Comparison of ENCODE assay signal across 8 mouse cellular contexts in the genomic region with DNA sequence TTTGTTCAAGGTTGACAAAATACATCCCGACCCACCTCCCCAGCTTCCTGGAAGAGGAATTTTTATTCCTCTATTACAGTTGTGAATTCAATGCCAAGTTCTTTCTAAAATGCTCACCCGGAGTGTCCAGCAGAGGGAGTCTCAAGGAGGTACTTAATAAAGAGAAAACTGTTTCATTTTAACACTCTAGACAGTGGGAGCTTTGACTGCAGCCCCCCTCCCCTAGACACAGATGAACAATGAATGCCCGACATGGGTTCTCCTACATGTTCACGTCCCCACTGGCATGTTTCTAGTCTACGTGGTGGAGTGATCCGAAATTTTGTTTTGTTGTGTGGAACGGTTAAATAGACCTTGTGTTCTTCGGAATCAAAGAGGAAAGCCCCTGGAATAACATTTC. TPM values are rescaled to one million over a fixed set of nuclear protein-coding genes. Genes with fewer than 3 reads are reported as not detected.
A peak's percentile ranks its signal among the peaks of the same experiment; 100 is the strongest.
DNase-seq lines count a peak whose midpoint lies in the region; ATAC-seq and TF ChIP-seq lines count a peak whose summit lies in the region.

No protein-coding gene starts in this region.

- dilution Hi-C loops in CH12.LX (cut with MboI; ENCODE audit: extremely low pct_ligation_motif_present, extremely low pct_unique_long_range_greater_than_20kb, low sequenced_read_pairs) = no loop called here

- TF ChIP-seq RAD21 in CH12.LX (IDR thresholded peaks at IDR 0.05; ENCODE audit: low read depth, low read length) = peak; percentile 40

- no peaks in the 10 kb centered on the region for H3K9me3 ChIP-seq in CH12.LX (replicated peaks; ENCODE audit: low read length)
- H3K9me3 ChIP-seq in embryonic facial prominence, embryonic 13.5 days = no peaks in the 10 kb centered on the region
- no peaks in the 10 kb centered on the region for H3K9me3 ChIP-seq in heart, embryonic 11.5 days (replicated peaks; ENCODE audit: control insufficient read depth, low read length)
- H3K9me3 ChIP-seq in kidney, embryonic 14.5 days (ENCODE audit: control insufficient read depth, low read length) = no peaks in the 10 kb centered on the region
- H3K9me3 ChIP-seq in stomach, postnatal 0 days (ENCODE audit: control insufficient read depth, low read length) = no peaks in the 10 kb centered on the region

- TF ChIP-seq EP300 in CH12.LX (IDR thresholded peaks at IDR 0.05; ENCODE audit: low read length) = no peak
- TF ChIP-seq EP300 in stomach, postnatal 0 days (optimal IDR thresholded peaks at IDR 0.05) = no peak

- peaks cover 4 to 19% of the 10 kb centered on the region in 2 experiments; a peak in 3 of 4 replicates for H3K4me1 ChIP-seq in CH12.LX (ENCODE audit: control insufficient read depth in 1 of 2, insufficient read depth in 2 of 2)
- peaks cover 27% of the 10 kb centered on the region for H3K4me1 ChIP-seq in embryonic facial prominence, embryonic 13.5 days
- H3K4me1 ChIP-seq in heart, embryonic 11.5 days (ENCODE audit: control insufficient read depth, insufficient read depth, low read length) = peaks cover 12% of the 10 kb centered on the region
- peaks cover 22% of the 10 kb centered on the region for H3K4me1 ChIP-seq in kidney, embryonic 14.5 days (ENCODE audit: control insufficient read depth, insufficient read depth, low read length)
- peaks cover 25% of the 10 kb centered on the region for H3K4me1 ChIP-seq in liver, adult 2 months (ENCODE audit: control insufficient read depth, insufficient read depth, low read length)
- peaks cover 8% of the 10 kb centered on the region; the same call in 1 of the 2 replicates for H3K4me1 ChIP-seq in stomach, postnatal 0 days (replicated peaks; ENCODE audit: control insufficient read depth, insufficient read depth)

- no peaks in the 10 kb centered on the region for H3K36me3 ChIP-seq in CH12.LX (replicated peaks in 1 of 2; ENCODE audit: control insufficient read depth in 1 of 2, insufficient read depth in 1 of 2, low read length in 1 of 2)
- H3K36me3 ChIP-seq in embryonic facial prominence, embryonic 13.5 days = no peaks in the 10 kb centered on the region
- no peaks in the 10 kb centered on the region for H3K36me3 ChIP-seq in heart, embryonic 11.5 days (ENCODE audit: control insufficient read depth, insufficient read depth, low read length)
- peaks cover 8% of the 10 kb centered on the region; the same call in 1 of the 2 replicates for H3K36me3 ChIP-seq in kidney, embryonic 14.5 days (ENCODE audit: control insufficient read depth, insufficient read depth, low read length)
- no peaks in the 10 kb centered on the region for H3K36me3 ChIP-seq in liver, adult 2 months (ENCODE audit: control insufficient read depth, insufficient read depth, low read length)
- H3K36me3 ChIP-seq in myocyte (ENCODE audit: control insufficient read depth, insufficient read depth) = no peaks in the 10 kb centered on the region
- no peaks in the 10 kb centered on the region for H3K36me3 ChIP-seq in stomach, postnatal 0 days (ENCODE audit: control insufficient read depth, insufficient read depth, low read length)

- 7% methylated on average over 8 of the region's 8 CpGs for WGBS in embryonic facial prominence, embryonic 13.5 days
- WGBS in heart, embryonic 11.5 days (ENCODE audit: insufficient replicate concordance) = 15% methylated on average over 8 of the region's 8 CpGs
- WGBS in kidney, embryonic 14.5 days = 13% methylated on average over 8 of the region's 8 CpGs
- WGBS in liver, adult 2 months = under 1% methylated on average over 8 of the region's 8 CpGs
- 5% methylated on average over 8 of the region's 8 CpGs for WGBS in stomach, postnatal 0 days

- H3K79me2 ChIP-seq in CH12.LX (replicated peaks; ENCODE audit: control insufficient read depth, extremely low read depth, insufficient read depth, poor library complexity, severe bottlenecking) (0 out of 2 replicates have a peak, but pooled peaks cover 4% of the 10 kb centered on the region), myocyte (ENCODE audit: control insufficient read depth, insufficient read depth) (peaks cover 53% of the 10 kb centered on the region)
- H3K79me2 ChIP-seq in liver, adult 2 months (ENCODE audit: control insufficient read depth, insufficient read depth, low read length) = peaks cover 15% of the 10 kb centered on the region; the same call in 1 of the 2 replicates

- peak; percentile 48 to 70; a peak in 3 of 4 replicates for TF ChIP-seq CTCF in CH12.LX (conservative IDR thresholded peaks at IDR 0.05 in 1 of 2, IDR thresholded peaks at IDR 0.05 in 1 of 2; ENCODE audit: low read depth in 2 of 2, low read length in 2 of 2)
- peak; percentile 47 for TF ChIP-seq CTCF in liver, adult 2 months (IDR thresholded peaks at IDR 0.05; ENCODE audit: low read depth, low read length)
- peak; percentile 78 for TF ChIP-seq CTCF in stomach, postnatal 0 days (IDR thresholded peaks at IDR 0.05; ENCODE audit: low read depth)

- in situ Hi-C loops in CH12.LX (cut with MboI; ENCODE audit: low pct_ligation_motif_present, low pct_unique_long_range_greater_than_20kb, low sequenced_read_pairs) = no loop called here

- DNase-seq in CH12.LX (ENCODE audit: extremely low read depth) = peak; percentile 56
- peak; percentile 41 to 63 for DNase-seq in adrenal gland, postnatal 36 days
- peak; percentile 73 for DNase-seq in liver, adult 2 months (ENCODE audit: extremely low read depth, low read depth, low spot score)
- DNase-seq in stomach, postnatal 0 days (ENCODE audit: low spot score) = peak; percentile 65

- ATAC-seq in embryonic facial prominence, embryonic 13.5 days (ENCODE audit: insufficient number of reproducible peaks, insufficient read depth, low FRiP score, low TSS enrichment, low read depth) = no peak
- ATAC-seq in heart, embryonic 11.5 days (replicated peaks; ENCODE audit: insufficient number of reproducible peaks, low FRiP score, low TSS enrichment) = no peak
- ATAC-seq in kidney, embryonic 14.5 days (ENCODE audit: low FRiP score, low TSS enrichment) = no peak
- ATAC-seq in stomach, postnatal 0 days (ENCODE audit: low FRiP score, low TSS enrichment) = no peak

- H3K4me2 ChIP-seq in CH12.LX (ENCODE audit: insufficient read depth, low read depth, poor library complexity, severe bottlenecking) (peak overlapping the region; percentile 89), myocyte (ENCODE audit: low read depth) (peak overlapping the region; percentile 87)
- peak overlapping the region; percentile 60 for H3K4me2 ChIP-seq in embryonic facial prominence, embryonic 13.5 days
- peak overlapping the region; percentile 62 for H3K4me2 ChIP-seq in heart, embryonic 11.5 days
- H3K4me2 ChIP-seq in kidney, embryonic 14.5 days (replicated peaks; ENCODE audit: low read depth, low read length) = peak overlapping the region; percentile 69
- H3K4me2 ChIP-seq in stomach, postnatal 0 days (replicated peaks; ENCODE audit: low read depth) = peak overlapping the region; percentile 56

- TF ChIP-seq POLR2A in CH12.LX (IDR thresholded peaks at IDR 0.05; ENCODE audit: low read depth, low read length) (no peak), myocyte (IDR thresholded peaks at IDR 0.05; ENCODE audit: insufficient read length, low read depth) (no peak)
- TF ChIP-seq POLR2A in liver, adult 2 months (IDR thresholded peaks at IDR 0.05; ENCODE audit: extremely low read depth, insufficient read depth, low read length) = no peak

- no peak overlapping the region for H3ac ChIP-seq in myocyte (ENCODE audit: control insufficient read depth, insufficient read length)

- peaks cover 26% of the 10 kb centered on the region for H3K27me3 ChIP-seq in CH12.LX (replicated peaks)
- peaks cover 4% of the 10 kb centered on the region; the same call in 1 of the 2 replicates for H3K27me3 ChIP-seq in embryonic facial prominence, embryonic 13.5 days
- H3K27me3 ChIP-seq in heart, embryonic 11.5 days (ENCODE audit: control insufficient read depth, insufficient read depth, low read length) = no peaks in the 10 kb centered on the region
- H3K27me3 ChIP-seq in kidney, embryonic 14.5 days (ENCODE audit: control insufficient read depth, insufficient read depth, low read length) = no peaks in the 10 kb centered on the region; the same call in 1 of the 2 replicates
- no peaks in the 10 kb centered on the region for H3K27me3 ChIP-seq in liver, adult 2 months (ENCODE audit: control insufficient read depth, insufficient read depth, low read length)
- H3K27me3 ChIP-seq in myocyte (ENCODE audit: control insufficient read depth, insufficient read depth, insufficient read length) = no peaks in the 10 kb centered on the region
- no peaks in the 10 kb centered on the region for H3K27me3 ChIP-seq in stomach, postnatal 0 days (ENCODE audit: control insufficient read depth, insufficient read depth, low read length)

- H3K4me3 ChIP-seq in CH12.LX (replicated peaks in 1 of 3; ENCODE audit: low read depth in 2 of 3, low read length in 2 of 3, poor library complexity in 1 of 3) (peak overlapping the region; percentile 58 to 81 (median 71)), myocyte (peak overlapping the region; percentile 84)
- H3K4me3 ChIP-seq in embryonic facial prominence, embryonic 13.5 days = peak overlapping the region; percentile 98
- peak overlapping the region; percentile 97 for H3K4me3 ChIP-seq in heart, embryonic 11.5 days (ENCODE audit: low read depth, low read length)
- peak overlapping the region; percentile 99 for H3K4me3 ChIP-seq in kidney, embryonic 14.5 days (ENCODE audit: low read length)
- peak overlapping the region; percentile 64 for H3K4me3 ChIP-seq in liver, adult 2 months (ENCODE audit: insufficient read depth, low read depth, low read length)
- peak overlapping the region; percentile 100 for H3K4me3 ChIP-seq in stomach, postnatal 0 days (ENCODE audit: low read depth, low read length)

- no peak overlapping the region for H3K27ac ChIP-seq in CH12.LX (ENCODE audit: insufficient read depth, low read depth)
- H3K27ac ChIP-seq in embryonic facial prominence, embryonic 13.5 days = peak overlapping the region; percentile 94; the same call in 1 of the 2 replicates
- no peak overlapping the region for H3K27ac ChIP-seq in heart, embryonic 11.5 days (ENCODE audit: low read depth, low read length)
- H3K27ac ChIP-seq in kidney, embryonic 14.5 days (ENCODE audit: low read depth, low read length) = peak overlapping the region; percentile 93; the same call in 1 of the 2 replicates
- H3K27ac ChIP-seq in liver, adult 2 months (replicated peaks; ENCODE audit: insufficient read depth, low read depth, low read length) = peak overlapping the region; percentile 35
- peak overlapping the region; percentile 98 for H3K27ac ChIP-seq in stomach, postnatal 0 days (replicated peaks)

- peak overlapping the region; percentile 80; the same call in 1 of the 2 replicates for H3K9ac ChIP-seq in CH12.LX (ENCODE audit: insufficient read depth, low read depth)
- H3K9ac ChIP-seq in embryonic facial prominence, embryonic 13.5 days = peak overlapping the region; percentile 99
- H3K9ac ChIP-seq in heart, embryonic 11.5 days (ENCODE audit: low read depth, low read length) = peak overlapping the region; percentile 98
- H3K9ac ChIP-seq in kidney, embryonic 14.5 days (ENCODE audit: low read depth, low read length) = peak overlapping the region; percentile 99
- H3K9ac ChIP-seq in liver, adult 2 months (ENCODE audit: low read depth, low read length) = peak overlapping the region; percentile 87
- peak overlapping the region; percentile 99 for H3K9ac ChIP-seq in stomach, postnatal 0 days (ENCODE audit: low read length)

RNA-seq across cellular contexts. Expression of a gene that starts 1.2 kb away (rescaled TPM):
- total RNA-seq in CH12.LX (2012; rRNA removed) (not detected in 2 replicates), CH12.LX (2014; rRNA removed) (not detected in 2 replicates)
- polyA plus RNA-seq in CH12.LX (2012; ENCODE audit: insufficient read length, low read depth) (not detected in 2 replicates), myocyte (2012; fragmentation: generic; extraction: Trizol) (not detected)
- 1 to 10 TPM; 5.6 to 9.5 TPM for total RNA-seq in adrenal gland, postnatal 36 days (2021)
- 1.1 and 2.5 TPM in 2 replicates for polyA plus RNA-seq in embryonic facial prominence, embryonic 13.5 days (2015; fragmentation: Nextera tagmentation; extraction: Ambion mirVana)
- polyA plus RNA-seq in heart, embryonic 11.5 days (2014; fragmentation: Nextera tagmentation; extraction: Ambion mirVana) = 1.7 and 2.4 TPM in 2 replicates
- polyA plus RNA-seq in kidney, embryonic 14.5 days (2014; fragmentation: Nextera tagmentation; extraction: Ambion mirVana) = 2.4 and 3.3 TPM in 2 replicates
- total RNA-seq in liver, adult 2 months (2014; rRNA removed) = 3.5 and 4.9 TPM in 2 replicates
- 0.61 and 1.1 TPM in 2 replicates for polyA plus RNA-seq in liver, adult 2 months (2012; rRNA removed)
- 1.9 and 2.0 TPM in 2 replicates for polyA plus RNA-seq in stomach, postnatal 0 days (2015; fragmentation: Nextera tagmentation; extraction: Ambion mirVana)

RNA-seq across cellular contexts. Expression of a gene that starts 1.9 kb away (rescaled TPM):
- total RNA-seq in CH12.LX (2012; rRNA removed) (1.8 and 2.6 TPM in 2 replicates), CH12.LX (2014; rRNA removed) (1.6 and 1.8 TPM in 2 replicates)
- polyA plus RNA-seq in CH12.LX (2012; ENCODE audit: insufficient read length, low read depth) (4.2 and 5.3 TPM in 2 replicates), myocyte (2012; fragmentation: generic; extraction: Trizol) (11.3 TPM)
- 100 to 1,000 TPM; 126 to 136 TPM for total RNA-seq in adrenal gland, postnatal 36 days (2021)
- 16.2 and 16.4 TPM in 2 replicates for polyA plus RNA-seq in embryonic facial prominence, embryonic 13.5 days (2015; fragmentation: Nextera tagmentation; extraction: Ambion mirVana)
- 15.1 and 18.9 TPM in 2 replicates for polyA plus RNA-seq in heart, embryonic 11.5 days (2014; fragmentation: Nextera tagmentation; extraction: Ambion mirVana)
- 31.0 and 33.6 TPM in 2 replicates for polyA plus RNA-seq in kidney, embryonic 14.5 days (2014; fragmentation: Nextera tagmentation; extraction: Ambion mirVana)
- 8.5 and 10.4 TPM in 2 replicates for total RNA-seq in liver, adult 2 months (2014; rRNA removed)
- 22.2 and 23.5 TPM in 2 replicates for polyA plus RNA-seq in liver, adult 2 months (2012; rRNA removed)
- polyA plus RNA-seq in stomach, postnatal 0 days (2015; fragmentation: Nextera tagmentation; extraction: Ambion mirVana) = 13.7 and 13.9 TPM in 2 replicates

Comparison
In these comparisons a context has a peak if more than half of its experiments do, and no peak if none do; other contexts are left out.
1. H3K27ac ChIP-seq: peak in embryonic facial prominence, embryonic 13.5 days (single experiment), kidney, embryonic 14.5 days (single experiment), liver, adult 2 months (single experiment) and stomach, postnatal 0 days (single experiment); none in CH12.LX (single experiment) and heart, embryonic 11.5 days (single experiment).
2. Peak in every context shown above with its lines, with median percentiles within 50 percentile points of each other: DNase-seq, H3K4me2 ChIP-seq, H3K4me3 ChIP-seq, H3K9ac ChIP-seq and CTCF ChIP-seq.